Mouse (Mus musculus) C2C12 (cell line): ENCODE measurements around the gene Slc36a4. TPM values are rescaled to one million over a fixed set of nuclear protein-coding genes. Genes with fewer than 3 reads are reported as not detected.

Experiments
- H3K27me3 ChIP-seq: one replicate; pipeline ENCODE4 v1.6.1; 2011; ENCODE audit not compliant: control insufficient read depth, insufficient read depth, insufficient read length
- H3K36me3 ChIP-seq: one replicate; pipeline ENCODE4 v1.6.1; 2011; ENCODE audit not compliant: control insufficient read depth, insufficient read depth
- H3K4me3 ChIP-seq: one replicate; pipeline ENCODE4 v1.5.1; 2011; ENCODE audit warnings: mild to moderate bottlenecking, control low read depth; ENCODE audit not compliant: poor library complexity, insufficient read depth, severe bottlenecking
- H3K79me2 ChIP-seq: one replicate; pipeline ENCODE4 v1.6.1; 2011; ENCODE audit not compliant: control insufficient read depth, insufficient read depth
- H3K79me3 ChIP-seq: one replicate; pipeline ENCODE4 v1.6.1; 2011; ENCODE audit warnings: low read depth, control low read depth
- H3ac ChIP-seq: one replicate; pipeline ENCODE3; 2011; ENCODE audit warnings: low read depth; ENCODE audit not compliant: control insufficient read depth, insufficient read length
- CEBPB ChIP-seq: IDR thresholded peaks from one replicate; pipeline ENCODE4 v1.6.1; 2011; ENCODE audit warnings: low read depth, mild to moderate bottlenecking, control low read depth, moderate library complexity
- CTCF ChIP-seq: IDR thresholded peaks from one replicate; pipeline ENCODE4 v1.5.1; 2011; ENCODE audit not compliant: control insufficient read depth, insufficient read depth, insufficient read length
- FOSL1 ChIP-seq: IDR thresholded peaks from one replicate; pipeline ENCODE4 v1.8.0; 2011; ENCODE audit warnings: mild to moderate bottlenecking, low read length; ENCODE audit not compliant: poor library complexity, insufficient read depth, severe bottlenecking
- MAX ChIP-seq: IDR thresholded peaks from one replicate; pipeline ENCODE4 v1.6.1; 2011; ENCODE audit warnings: mild to moderate bottlenecking, control low read depth
- MYOD1 ChIP-seq: IDR thresholded peaks from one replicate; pipeline ENCODE4 v1.6.1; 2011; ENCODE audit warnings: low read depth; ENCODE audit not compliant: control insufficient read depth, insufficient read length
- MYOG ChIP-seq: IDR thresholded peaks from one replicate; pipeline ENCODE4 v1.6.1; 2011; ENCODE audit not compliant: control insufficient read depth, insufficient read length; ENCODE audit errors: extremely low read depth
- USF1 ChIP-seq: IDR thresholded peaks from one replicate; pipeline ENCODE4 v1.6.1; 2011; ENCODE audit warnings: low read depth, mild to moderate bottlenecking, control low read depth, moderate library complexity
- polyA plus RNA-seq: library from polyadenylated mRNA; unstranded; fragments of >200 nt; fragmentation: generic; extraction: Trizol; gene quantifications from one replicate; pipeline ENCODE4 v1.2.1, GENCODE M21; 2012; ENCODE audit warnings: missing spikeins

The Slc36a4 gene
- polyA plus RNA-seq, 1 experiment = 3.9 TPM

GRCm38 (mm10) chr9:15786192-15786591, 76.7 kb downstream of the Slc36a4 start:
- Histone ChIP-seq H3K4me3 (no peak overlapping the region), H3K27me3 (no peaks in the 10 kb centered on the region), H3K79me2 (no peaks in the 10 kb centered on the region), H3K79me3 (no peaks in the 10 kb centered on the region), H3K36me3 (no peaks in the 10 kb centered on the region), H3ac (no peak overlapping the region)
- TF ChIP-seq MYOD1 = no peak
- TF ChIP-seq FOSL1 = no peak
- TF ChIP-seq MAX = no peak
- TF ChIP-seq CEBPB = no peak
- no peak for TF ChIP-seq USF1
- no peak for TF ChIP-seq MYOG

- Histone ChIP-seq H3K36me3 (no peaks in the 10 kb centered on the region), H3ac (no peak overlapping the region), H3K27me3 (no peaks in the 10 kb centered on the region), H3K4me3 (no peak overlapping the region), H3K79me3 (no peaks in the 10 kb centered on the region), H3K79me2 (no peaks in the 10 kb centered on the region)
- no peak for TF ChIP-seq CEBPB
- TF ChIP-seq USF1 = no peak
- TF ChIP-seq MAX = no peak
- TF ChIP-seq CTCF = no peak
- no peak for TF ChIP-seq FOSL1
- TF ChIP-seq MYOD1 = no peak
These were observed 77.1 kb downstream of the Slc36a4 start for GRCm38 (mm10) chr9:15786610-15787009.

GRCm38 (mm10) chr9:15792076-15792475, 82.5 kb downstream of the Slc36a4 start:
- Histone ChIP-seq H3K79me2 (no peaks in the 10 kb centered on the region), H3K79me3 (no peaks in the 10 kb centered on the region), H3K27me3 (no peaks in the 10 kb centered on the region), H3K36me3 (no peaks in the 10 kb centered on the region), H3ac (no peak overlapping the region), H3K4me3 (no peak overlapping the region)
- TF ChIP-seq USF1 = peak; percentile 38
- no peak for TF ChIP-seq FOSL1
- no peak for TF ChIP-seq MAX

Other genes starting within 250 kb of the Slc36a4 start
- gene Smco4, start 216.3 kb upstream of the Slc36a4 start, polyA plus RNA-seq = 23.8 TPM
- gene Deup1, start 81.8 kb upstream of the Slc36a4 start, polyA plus RNA-seq = not detected
- not detected for gene Mtnr1b, start 164.8 kb downstream of the Slc36a4 start, polyA plus RNA-seq